ENCODE assay signal across 8 mouse cellular contexts in the genomic region with DNA sequence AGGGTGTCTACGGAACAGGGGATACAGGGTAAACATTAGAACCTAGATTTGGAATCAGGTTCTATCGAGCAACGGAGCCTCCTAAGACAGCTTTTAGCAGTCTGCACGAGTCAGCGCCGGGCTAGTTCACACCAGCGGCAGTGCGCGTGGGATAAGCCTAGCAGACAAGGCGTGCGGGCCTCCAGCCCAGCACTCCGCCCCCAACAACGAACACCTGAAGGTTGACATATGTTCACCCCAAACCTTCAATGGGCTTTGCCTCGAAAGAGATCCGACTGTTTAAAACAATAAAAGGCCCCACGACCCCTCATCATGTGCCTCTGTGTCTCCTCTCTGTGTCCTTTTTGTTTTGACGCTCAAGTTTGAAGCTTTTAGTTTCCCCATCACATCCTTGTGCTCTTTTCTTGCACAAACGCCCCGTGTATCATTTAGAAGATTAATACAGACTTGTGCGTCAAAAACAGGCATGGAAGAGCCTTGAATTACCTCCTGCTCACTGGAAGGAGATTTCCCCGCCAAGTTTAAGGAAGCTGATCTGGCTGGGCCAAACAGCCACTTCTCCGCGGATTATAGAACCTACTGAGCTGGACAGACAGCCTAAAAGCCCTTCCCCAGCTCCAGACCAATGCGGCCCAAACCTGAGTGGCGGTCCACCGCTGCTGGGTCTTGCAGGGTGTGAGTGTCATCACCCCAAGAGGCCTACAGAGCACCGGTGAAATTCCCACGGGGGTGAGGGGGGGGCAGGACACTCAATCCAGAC. TPM values are rescaled to one million over a fixed set of nuclear protein-coding genes. Genes with fewer than 3 reads are reported as not detected.
A peak's percentile ranks its signal among the peaks of the same experiment; 100 is the strongest.
DNase-seq lines count a peak whose midpoint lies in the region; ATAC-seq and TF ChIP-seq lines count a peak whose summit lies in the region.

No protein-coding gene starts in this region.

- H3K27ac ChIP-seq in gastrocnemius, adult 2 months = peak overlapping the region; percentile 93
- H3K27ac ChIP-seq in embryonic facial prominence, embryonic 14.5 days (replicated peaks; ENCODE audit: low read depth, low read length) = peak overlapping the region; percentile 99
- peak overlapping the region; percentile 99 for H3K27ac ChIP-seq in hindbrain, postnatal 0 days

- ATAC-seq in embryonic facial prominence, embryonic 14.5 days (ENCODE audit: low read depth) = peak; percentile 26; the same call in 1 of the 2 replicates
- no peak; the same call in 1 of the 2 replicates for ATAC-seq in hindbrain, postnatal 0 days

- peak; percentile 42 for DNase-seq in gastrocnemius, adult 2 months
- no peak for DNase-seq in gastrocnemius, postnatal 10 days
- peak; percentile 37 to 60 for DNase-seq in adrenal gland, adult 18-20 months (ENCODE audit: low spot score in 2 of 2)
- DNase-seq in embryonic facial prominence, embryonic 14.5 days (ENCODE audit: low spot score) = peak; percentile 61
- peak; percentile 68 for DNase-seq in hindbrain, postnatal 0 days (ENCODE audit: low spot score)
- DNase-seq in lung, postnatal 10 days = peak; percentile 34
- peak; percentile 63 for DNase-seq in testis, postnatal 10 days (ENCODE audit: low spot score)
- no peak for DNase-seq in c-Kit-positive CD71-positive TER-119-positive erythroid progenitor cells, embryonic 14.5 days (ENCODE audit: low spot score)

- intact Hi-C loops in gastrocnemius, adult 2 months (cut with DNase I) = loop anchor here (5.0 to 10.0 kb wide), 5 partner anchors 584 to 1739 kb away; no protein-coding TSS in a partner anchor

- 0 out of 2 replicates have a peak, but pooled peaks cover 9% of the 10 kb centered on the region for H3K27me3 ChIP-seq in embryonic facial prominence, embryonic 14.5 days (replicated peaks; ENCODE audit: control insufficient read depth, insufficient read depth, low read length)
- no peaks in the 10 kb centered on the region for H3K27me3 ChIP-seq in hindbrain, postnatal 0 days (ENCODE audit: insufficient read depth, low read length)

- 0 out of 2 replicates have a peak, but pooled peaks cover 4% of the 10 kb centered on the region for H3K4me1 ChIP-seq in embryonic facial prominence, embryonic 14.5 days (ENCODE audit: control insufficient read depth, insufficient read depth, low read length)
- peaks cover 4% of the 10 kb centered on the region; the same call in 1 of the 2 replicates for H3K4me1 ChIP-seq in hindbrain, postnatal 0 days (ENCODE audit: insufficient read depth, low read length)

- H3K36me3 ChIP-seq in embryonic facial prominence, embryonic 14.5 days (ENCODE audit: control insufficient read depth, insufficient read depth, low read length) = no peaks in the 10 kb centered on the region; the same call in 1 of the 2 replicates
- H3K36me3 ChIP-seq in hindbrain, postnatal 0 days (ENCODE audit: insufficient read depth, low read length) = no peaks in the 10 kb centered on the region

- WGBS in embryonic facial prominence, embryonic 14.5 days = 4% methylated on average over 28 of the region's 28 CpGs
- 3% methylated on average over 28 of the region's 28 CpGs for WGBS in hindbrain, postnatal 0 days

- peak overlapping the region; percentile 45 for H3K9ac ChIP-seq in embryonic facial prominence, embryonic 14.5 days (ENCODE audit: low read depth, low read length)
- H3K9ac ChIP-seq in hindbrain, postnatal 0 days (replicated peaks; ENCODE audit: low read length) = peak overlapping the region; percentile 97

- peak overlapping the region; percentile 78 for H3K4me3 ChIP-seq in gastrocnemius, adult 2 months
- H3K4me3 ChIP-seq in embryonic facial prominence, embryonic 14.5 days (ENCODE audit: low read depth, low read length) = peak overlapping the region; percentile 73
- H3K4me3 ChIP-seq in hindbrain, postnatal 0 days (ENCODE audit: low read length) = peak overlapping the region; percentile 72

- no peaks in the 10 kb centered on the region for H3K9me3 ChIP-seq in embryonic facial prominence, embryonic 14.5 days (ENCODE audit: control insufficient read depth, low read length)
- no peaks in the 10 kb centered on the region for H3K9me3 ChIP-seq in hindbrain, postnatal 0 days (ENCODE audit: low read length)

- no peak for TF ChIP-seq CTCF in gastrocnemius, adult 2 months (IDR thresholded peaks at IDR 0.05)
- TF ChIP-seq CTCF in hindbrain, postnatal 0 days (IDR thresholded peaks at IDR 0.05; ENCODE audit: low read depth) = no peak

- peak overlapping the region; percentile 90 for H3K4me2 ChIP-seq in embryonic facial prominence, embryonic 14.5 days (ENCODE audit: low read depth, low read length)
- H3K4me2 ChIP-seq in hindbrain, postnatal 0 days (ENCODE audit: low read depth, low read length) = peak overlapping the region; percentile 78

RNA-seq across cellular contexts. Expression of a gene that starts 2.3 kb away (rescaled TPM):
- total RNA-seq in gastrocnemius, adult 2 months (2021) = 1 to 10 TPM; 3.0 to 4.0 TPM
- 1 to 10 TPM; 6.0 to 7.1 TPM for total RNA-seq in gastrocnemius, postnatal 10 days (2021)
- 10 to 100 TPM; 31.2 to 49.4 TPM for total RNA-seq in adrenal gland, adult 18-20 months (2021)
- 46.3 and 51.5 TPM in 2 replicates for polyA plus RNA-seq in embryonic facial prominence, embryonic 14.5 days (2014; fragmentation: Nextera tagmentation; extraction: Ambion mirVana)
- 89.3 and 99.4 TPM in 2 replicates for total RNA-seq in hindbrain, postnatal 0 days (2014; rRNA removed)
- 112 and 114 TPM in 2 replicates for polyA plus RNA-seq in hindbrain, postnatal 0 days (2015; fragmentation: Nextera tagmentation; extraction: Ambion mirVana)

Comparison
In these comparisons a context has a peak if more than half of its experiments do, and no peak if none do; other contexts are left out.
1. DNase-seq: peak in gastrocnemius, adult 2 months (single experiment), adrenal gland, adult 18-20 months (2 of 2), embryonic facial prominence, embryonic 14.5 days (single experiment), hindbrain, postnatal 0 days (single experiment), lung, postnatal 10 days (single experiment) and testis, postnatal 10 days (single experiment); none in gastrocnemius, postnatal 10 days (single experiment) and c-Kit-positive CD71-positive TER-119-positive erythroid progenitor cells, embryonic 14.5 days (single experiment).
2. Peak in every context shown above with its lines, with median percentiles within 50 percentile points of each other: H3K27ac ChIP-seq and H3K4me3 ChIP-seq.